Mouse (Mus musculus) MEL (cell line): ENCODE measurements around the gene Serpina1f.

Experiments used
- CHD1 ChIP-seq: IDR thresholded peaks from 2 replicates; pipeline ENCODE4 v1.6.1; 2012; ENCODE audit warnings: low read depth, mild to moderate bottlenecking, inconsistent platforms, low read length, improper control_type of control experiment
- CTCF ChIP-seq, 3 experiments: IDR thresholded peaks in 2 of 3; conservative IDR thresholded peaks in 1 of 3; 2 replicates each; pipeline ENCODE4 v1.5.1; 2011 to 2012; ENCODE audit warnings: low read length in 3 of 3, low read depth in 2 of 3, mild to moderate bottlenecking in 2 of 3, improper control_type of control experiment in 1 of 3, inconsistent platforms in 1 of 3, mixed read lengths in 1 of 3, moderate library complexity in 1 of 3; ENCODE audit not compliant: control insufficient read depth in 1 of 3, insufficient read depth in 1 of 3, poor library complexity in 1 of 3, severe bottlenecking in 1 of 3
- EP300 ChIP-seq, 2 experiments: IDR thresholded peaks; 2 replicates each; pipeline ENCODE4 v1.6.1; 2011; ENCODE audit warnings: improper control_type of control experiment in 2 of 2, low read length in 2 of 2, low read depth in 1 of 2, mild to moderate bottlenecking in 1 of 2
- GABPA ChIP-seq: IDR thresholded peaks from 2 replicates; pipeline ENCODE4 v1.6.1; 2012; ENCODE audit warnings: low read depth, mild to moderate bottlenecking, inconsistent platforms, low read length, improper control_type of control experiment, moderate library complexity
- HCFC1 ChIP-seq: IDR thresholded peaks from 2 replicates; pipeline ENCODE4 v1.6.1; 2012; ENCODE audit warnings: low read depth, mild to moderate bottlenecking, inconsistent platforms, low read length, improper control_type of control experiment, moderate library complexity
- POLR2A ChIP-seq, 2 experiments: IDR thresholded peaks; 2 replicates each; pipeline ENCODE4 v1.6.1; 2011 to 2012; ENCODE audit warnings: low read length in 2 of 2, mild to moderate bottlenecking in 2 of 2, control low read depth in 1 of 2, improper control_type of control experiment in 1 of 2, low read depth in 1 of 2, moderate library complexity in 1 of 2; ENCODE audit not compliant: control insufficient read depth in 1 of 2, insufficient read depth in 1 of 2, poor library complexity in 1 of 2
- POLR2AphosphoS2 ChIP-seq: IDR thresholded peaks from 2 replicates; pipeline ENCODE4 v1.6.1; 2011; ENCODE audit warnings: low read length, improper control_type of control experiment
- USF1 ChIP-seq: IDR thresholded peaks from 2 replicates; pipeline ENCODE4 v1.6.1; 2014; ENCODE audit warnings: low read depth, mild to moderate bottlenecking, inconsistent platforms, low read length, improper control_type of control experiment, moderate library complexity

GRCm38 (mm10) chr12:103686050-103686449 is 9.3 kb downstream of the Serpina1f start:
- TF ChIP-seq HCFC1: no peak
- TF ChIP-seq USF1: no peak
- TF ChIP-seq EP300 (IDR thresholded peaks at IDR 0.05; ENCODE audit: low read depth in 1 of 2, low read length in 2 of 2): no peak
- no peak for TF ChIP-seq POLR2A (IDR thresholded peaks at IDR 0.05; ENCODE audit: control insufficient read depth in 1 of 2, insufficient read depth in 1 of 2, low read depth in 1 of 2, low read length in 2 of 2, poor library complexity in 1 of 2)
- TF ChIP-seq CHD1: no peak
- TF ChIP-seq GABPA: no peak
- TF ChIP-seq POLR2AphosphoS2: no peak
- no peak for TF ChIP-seq CTCF (IDR thresholded peaks at IDR 0.05 in 2 of 3, conservative IDR thresholded peaks at IDR 0.05 in 1 of 3; ENCODE audit: control insufficient read depth in 1 of 3, insufficient read depth in 1 of 3, low read depth in 2 of 3, low read length in 3 of 3, poor library complexity in 1 of 3, severe bottlenecking in 1 of 3)
